Mouse (Mus musculus): ENCODE measurements around the gene Abat.

GRCm38 (mm10) chr16:8494268-8494667 lies 19.0 kb upstream of the Abat start:
- TF ChIP-seq ZNF384 (IDR thresholded peaks at IDR 0.05; ENCODE audit: low read depth, low read length) (no peak), MAFK (IDR thresholded peaks at IDR 0.05; ENCODE audit: insufficient read depth, low read depth, low read length) (no peak), ZC3H11A (IDR thresholded peaks at IDR 0.05; ENCODE audit: borderline replicate concordance, low read depth, low read length) (peak; percentile 94), CHD2 (IDR thresholded peaks at IDR 0.05; ENCODE audit: low read depth, low read length) (no peak)
